Mouse (Mus musculus): ENCODE measurements at regions not wholly inside any gene's neighbourhood (a gene's known extent, or its start where the extent isn't known, plus 50 kb on each side); places are given as distances from the start of the nearest gene placed in this dataset.

DNA sequence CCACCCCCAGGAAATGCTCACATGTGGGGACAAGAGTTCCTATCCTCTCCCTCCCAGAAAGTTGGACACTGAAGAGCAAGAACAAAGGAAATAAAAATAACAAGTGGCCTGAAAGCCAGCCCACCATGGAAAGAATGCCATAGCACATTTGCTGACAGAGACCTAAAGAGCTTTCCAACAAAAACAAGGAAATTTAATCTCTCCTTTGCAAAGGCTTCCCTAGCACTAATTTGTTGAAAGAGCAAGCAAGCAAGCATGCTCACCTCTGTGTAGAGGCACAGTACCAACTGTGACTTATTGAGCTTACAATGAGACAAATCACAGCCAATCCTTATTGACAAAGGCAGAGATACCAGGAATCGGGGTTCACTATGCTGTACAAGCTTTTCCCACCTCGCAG, 100.9 kb upstream of the 4930412O13Rik start:
- no peak for DNase-seq (ENCODE audit: low read depth in 1 of 2, low spot score in 2 of 2)

DNA sequence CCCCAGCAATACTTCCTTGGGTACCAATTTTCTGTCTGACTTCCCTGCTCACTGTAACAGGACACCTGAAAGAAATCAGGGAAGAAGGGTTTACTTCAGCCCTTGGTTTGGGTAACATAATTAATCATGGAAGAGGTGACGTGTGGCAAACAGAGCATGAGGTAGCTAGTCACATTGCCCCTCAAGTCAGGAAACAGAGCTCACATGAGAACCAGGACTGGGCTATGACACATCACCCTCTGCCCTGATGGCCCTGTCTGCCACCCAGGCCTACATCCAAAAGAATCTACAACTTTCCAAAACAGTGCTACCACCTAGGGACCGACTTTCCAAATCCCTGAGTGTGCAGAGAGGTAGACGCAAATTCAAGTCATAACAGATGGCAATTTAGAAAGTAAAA, 98.4 kb upstream of the 4930412O13Rik start:
- DNase-seq (ENCODE audit: low read depth in 1 of 2, low spot score in 2 of 2) = no peak

DNA sequence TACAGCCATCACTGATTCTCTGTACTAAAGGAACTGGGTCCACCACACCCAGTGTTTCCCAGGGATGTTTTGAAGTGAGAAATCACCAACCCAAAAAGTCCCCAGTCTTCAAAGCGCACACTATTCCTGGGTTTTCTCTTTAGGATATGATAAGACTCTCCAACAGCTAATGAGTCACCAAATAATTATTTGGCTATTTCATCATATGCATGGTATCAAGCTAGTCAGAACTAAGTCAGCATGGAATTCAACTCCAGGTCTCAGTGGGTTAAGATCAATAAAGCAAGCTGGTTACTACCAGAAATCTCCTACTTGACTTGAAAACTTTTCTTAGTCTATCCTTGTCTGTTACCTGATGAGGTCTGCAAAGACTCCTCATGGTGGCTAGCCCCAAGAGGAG, 89.1 kb upstream of the 4930412O13Rik start:
- no peak for DNase-seq (ENCODE audit: low read depth in 1 of 2, low spot score in 2 of 2)

DNA sequence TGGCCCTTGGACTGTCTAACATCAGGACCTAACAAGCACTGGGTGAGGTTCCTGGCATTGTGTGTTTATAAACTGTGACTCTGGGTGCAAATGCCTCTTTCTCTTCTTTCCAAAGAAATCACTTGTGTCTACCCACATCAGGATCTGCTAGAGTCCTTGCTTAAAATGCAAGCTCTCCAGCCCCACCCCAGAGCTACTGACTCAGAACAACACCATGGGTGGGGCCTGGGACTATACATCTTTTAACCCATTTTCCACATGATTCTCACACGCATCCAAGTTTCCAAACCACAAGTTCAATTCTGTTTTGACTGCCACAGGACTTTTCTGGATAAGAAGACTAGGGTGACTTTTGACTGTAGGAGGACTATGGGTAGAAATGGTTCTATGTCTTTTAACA, 88.7 kb upstream of the 4930412O13Rik start:
- no peak for DNase-seq (ENCODE audit: low read depth in 1 of 2, low spot score in 2 of 2)

DNA sequence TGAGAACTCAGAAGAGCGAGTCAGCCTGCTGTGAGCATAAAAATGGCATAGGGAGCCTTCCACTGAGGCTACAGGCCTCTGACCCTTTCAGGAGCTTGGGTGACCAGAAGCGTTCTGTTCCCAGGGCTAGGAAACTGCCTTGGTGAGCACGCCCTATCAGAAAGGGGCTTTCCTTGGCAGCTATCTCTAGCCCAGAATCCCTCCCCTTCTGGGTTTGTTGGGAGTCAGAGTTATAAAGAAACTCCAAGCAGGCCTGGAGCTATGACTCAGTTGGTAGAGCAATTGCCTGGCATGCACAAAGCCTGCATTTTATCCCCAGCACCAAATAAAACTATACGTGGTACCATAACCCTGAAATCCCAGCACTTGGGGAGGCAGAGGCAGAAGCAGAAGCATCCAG, 85.7 kb upstream of the 4930412O13Rik start:
- DNase-seq (ENCODE audit: low read depth in 1 of 2, low spot score in 2 of 2) = no peak

DNA sequence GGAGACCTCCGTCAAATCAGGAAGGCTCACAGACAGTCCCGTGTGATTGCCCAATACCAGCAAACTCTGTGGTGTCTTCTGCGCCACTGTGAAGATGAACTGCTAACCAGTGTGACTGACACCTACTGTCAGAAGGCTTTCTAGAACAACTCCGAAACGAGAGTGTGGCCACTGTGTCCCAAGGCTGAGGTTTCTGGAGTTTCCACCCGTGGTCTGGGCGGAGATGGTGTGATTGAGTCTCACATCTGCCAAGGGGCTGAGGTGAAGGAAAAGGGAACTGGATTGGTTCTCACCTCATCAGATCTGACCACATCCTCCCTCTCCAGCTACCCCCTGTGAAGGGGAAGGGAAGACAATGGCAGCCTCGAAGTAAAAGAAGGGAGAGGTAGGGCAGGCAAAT, 79.6 kb upstream of the 4930412O13Rik start:
- no peak for DNase-seq (ENCODE audit: low read depth in 1 of 2, low spot score in 2 of 2)

DNA sequence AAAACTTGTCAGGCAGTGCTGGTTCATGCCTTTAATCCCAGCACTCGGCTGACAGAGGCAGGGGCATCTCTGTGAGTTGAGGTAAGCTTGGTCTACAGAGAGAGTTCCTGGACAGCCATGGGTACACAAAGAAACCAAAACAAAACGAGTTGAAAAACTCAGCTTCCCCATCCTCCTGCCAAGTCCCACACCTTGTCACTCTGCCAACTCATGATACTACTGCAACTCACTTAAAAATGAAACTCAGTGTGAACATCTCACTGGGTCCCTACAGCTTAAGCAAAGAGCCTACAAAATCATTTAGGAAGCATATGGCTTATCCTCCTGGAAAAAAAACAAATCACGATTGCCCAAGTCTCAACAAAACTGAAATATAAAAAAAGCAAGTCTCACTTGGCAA, 76.7 kb upstream of the 4930412O13Rik start:
- DNase-seq (ENCODE audit: low read depth in 1 of 2, low spot score in 2 of 2) = no peak

DNA sequence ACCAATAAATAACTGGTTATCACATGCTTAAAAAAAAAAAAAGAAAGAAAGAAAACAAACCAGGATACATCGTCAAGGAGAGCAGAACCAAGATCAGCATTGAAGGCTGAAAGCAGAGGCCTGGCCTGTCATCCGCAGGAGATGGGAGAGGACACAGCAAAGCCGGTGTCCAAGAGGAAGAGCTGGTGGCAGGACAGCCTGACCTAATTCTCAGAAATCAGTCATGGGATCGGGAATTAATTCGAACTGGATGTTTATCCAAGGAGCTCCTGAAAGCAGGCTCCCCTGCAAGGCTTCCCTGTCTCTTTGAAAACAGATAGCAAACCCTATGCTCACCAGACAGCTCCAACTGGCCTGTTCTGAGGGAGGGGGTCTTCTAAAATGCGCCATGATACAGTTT, 75.5 kb upstream of the 4930412O13Rik start:
- DNase-seq (ENCODE audit: low read depth in 1 of 2, low spot score in 2 of 2) = no peak

All from monocyte, adult 2 months (primary cell).